ENCODE assay signal across 8 mouse cellular contexts in the genomic region with DNA sequence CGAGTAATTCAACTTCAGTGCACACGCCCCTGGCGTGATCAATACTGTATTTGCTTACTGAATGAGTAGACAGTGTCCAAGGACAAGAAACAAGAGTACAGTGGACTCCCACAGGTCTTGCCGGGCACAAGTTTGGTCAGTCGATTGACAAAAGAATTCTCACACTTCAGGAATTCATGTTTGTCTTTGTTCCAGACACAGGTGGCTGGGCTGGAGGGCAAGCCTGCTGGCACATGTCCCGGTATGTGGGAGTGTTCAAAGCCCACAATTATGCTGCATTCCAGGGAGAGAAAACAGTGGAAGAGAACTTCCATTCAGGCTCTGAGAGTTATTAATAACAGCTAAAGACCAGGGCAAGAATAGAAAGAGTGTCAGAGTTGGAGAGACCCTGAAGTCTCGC. TPM values are rescaled to one million over a fixed set of nuclear protein-coding genes. Genes with fewer than 3 reads are reported as not detected.
DNase-seq lines count a peak whose midpoint lies in the region; ATAC-seq and TF ChIP-seq lines count a peak whose summit lies in the region.

No protein-coding gene starts in this region.

- peak; percentile 50; the same call in 1 of the 2 replicates for ATAC-seq in embryonic facial prominence, embryonic 13.5 days (ENCODE audit: insufficient number of reproducible peaks, insufficient read depth, low FRiP score, low TSS enrichment, low read depth)
- ATAC-seq in intestine, embryonic 15.5 days: peak; percentile 63

- H3K36me3 ChIP-seq in liver, adult 2 months (ENCODE audit: control insufficient read depth, insufficient read depth, low read length): no peaks in the 10 kb centered on the region
- no peaks in the 10 kb centered on the region for H3K36me3 ChIP-seq in embryonic facial prominence, embryonic 13.5 days
- no peaks in the 10 kb centered on the region for H3K36me3 ChIP-seq in intestine, embryonic 15.5 days

- TF ChIP-seq POLR2A in liver, adult 2 months (IDR thresholded peaks at IDR 0.05; ENCODE audit: extremely low read depth, insufficient read depth, low read length): no peak

- no peak overlapping the region for H3K4me3 ChIP-seq in liver, adult 2 months (ENCODE audit: insufficient read depth, low read depth, low read length)
- no peak overlapping the region for H3K4me3 ChIP-seq in embryonic facial prominence, embryonic 13.5 days
- H3K4me3 ChIP-seq in intestine, embryonic 15.5 days (replicated peaks): no peak overlapping the region
- H3K4me3 ChIP-seq in layer of hippocampus, adult 2 months: no peak overlapping the region

- H3K27ac ChIP-seq in liver, adult 2 months (replicated peaks; ENCODE audit: insufficient read depth, low read depth, low read length): peak overlapping the region; percentile 50
- H3K27ac ChIP-seq in embryonic facial prominence, embryonic 13.5 days: peak overlapping the region; percentile 86
- peak overlapping the region; percentile 51 for H3K27ac ChIP-seq in intestine, embryonic 15.5 days
- H3K27ac ChIP-seq in layer of hippocampus, adult 2 months: no peak overlapping the region

- H3K79me2 ChIP-seq in liver, adult 2 months (ENCODE audit: control insufficient read depth, insufficient read depth, low read length): no peaks in the 10 kb centered on the region

- peaks cover 26% of the 10 kb centered on the region for H3K4me1 ChIP-seq in liver, adult 2 months (ENCODE audit: control insufficient read depth, insufficient read depth, low read length)
- peaks cover 33% of the 10 kb centered on the region for H3K4me1 ChIP-seq in embryonic facial prominence, embryonic 13.5 days
- H3K4me1 ChIP-seq in intestine, embryonic 15.5 days (replicated peaks): peaks cover 27% of the 10 kb centered on the region

- WGBS in liver, adult 2 months: 19% methylated on average over 7 of the region's 7 CpGs
- 29% methylated on average over 7 of the region's 7 CpGs for WGBS in embryonic facial prominence, embryonic 13.5 days
- 36% methylated on average over 7 of the region's 7 CpGs for WGBS in intestine, embryonic 15.5 days

- H3K9ac ChIP-seq in liver, adult 2 months (ENCODE audit: low read depth, low read length): no peak overlapping the region
- no peak overlapping the region for H3K9ac ChIP-seq in embryonic facial prominence, embryonic 13.5 days
- no peak overlapping the region for H3K9ac ChIP-seq in intestine, embryonic 15.5 days

- no peak for TF ChIP-seq CTCF in liver, adult 2 months (IDR thresholded peaks at IDR 0.05; ENCODE audit: low read depth, low read length)
- no peak for TF ChIP-seq CTCF in layer of hippocampus, adult 2 months (conservative IDR thresholded peaks at IDR 0.05)

- no peaks in the 10 kb centered on the region for H3K9me3 ChIP-seq in embryonic facial prominence, embryonic 13.5 days
- no peaks in the 10 kb centered on the region for H3K9me3 ChIP-seq in intestine, embryonic 15.5 days

- no peak overlapping the region for H3K4me2 ChIP-seq in embryonic facial prominence, embryonic 13.5 days
- H3K4me2 ChIP-seq in intestine, embryonic 15.5 days (replicated peaks): no peak overlapping the region

- DNase-seq in liver, adult 2 months (ENCODE audit: extremely low read depth, low read depth, low spot score): peak; percentile 79
- no peak for DNase-seq in liver
- DNase-seq in lung, adult 18-20 months: peak; percentile 88 to 90
- peak; percentile 68 to 69 for DNase-seq in urinary bladder, postnatal 4 days (ENCODE audit: low spot score in 2 of 2)
- no peak for DNase-seq in layer of hippocampus, adult 2 months (ENCODE audit: low spot score in 2 of 2)
- no peak for DNase-seq in thymus, postnatal 10 days (ENCODE audit: low spot score in 2 of 2)

- H3K27me3 ChIP-seq in liver, adult 2 months (ENCODE audit: control insufficient read depth, insufficient read depth, low read length): no peaks in the 10 kb centered on the region
- H3K27me3 ChIP-seq in embryonic facial prominence, embryonic 13.5 days: no peaks in the 10 kb centered on the region
- H3K27me3 ChIP-seq in intestine, embryonic 15.5 days (replicated peaks): no peaks in the 10 kb centered on the region

RNA-seq across cellular contexts. Expression of a gene that starts 6.0 kb away (rescaled TPM):
- 0.28 and 0.34 TPM in 2 replicates for total RNA-seq in liver, adult 2 months (2014; rRNA removed)
- 0.19 and 0.27 TPM in 2 replicates for polyA plus RNA-seq in liver, adult 2 months (2012; rRNA removed)
- polyA plus RNA-seq in embryonic facial prominence, embryonic 13.5 days (2015; fragmentation: Nextera tagmentation; extraction: Ambion mirVana): 1.2 and 1.3 TPM in 2 replicates
- 0.40 and 0.86 TPM in 2 replicates for polyA plus RNA-seq in intestine, embryonic 15.5 days (2015; fragmentation: Nextera tagmentation; extraction: Ambion mirVana)
- under 1 TPM in 1 of 2 experiments, not detected in 1; 0.15 TPM for total RNA-seq in layer of hippocampus, adult 2 months (2021)

RNA-seq across cellular contexts. Expression of a gene that starts 34.8 kb away (rescaled TPM):
- 9.5 and 9.6 TPM in 2 replicates for total RNA-seq in liver, adult 2 months (2014; rRNA removed)
- polyA plus RNA-seq in liver, adult 2 months (2012; rRNA removed): 1.2 and 1.8 TPM in 2 replicates
- polyA plus RNA-seq in embryonic facial prominence, embryonic 13.5 days (2015; fragmentation: Nextera tagmentation; extraction: Ambion mirVana): 7.9 and 9.3 TPM in 2 replicates
- 4.4 and 5.0 TPM in 2 replicates for polyA plus RNA-seq in intestine, embryonic 15.5 days (2015; fragmentation: Nextera tagmentation; extraction: Ambion mirVana)
- total RNA-seq in layer of hippocampus, adult 2 months (2021): 10 to 100 TPM; 23.9 to 28.0 TPM

RNA-seq across cellular contexts. Expression of a gene that starts 35.2 kb away (rescaled TPM):
- total RNA-seq in liver, adult 2 months (2014; rRNA removed): 9.4 and 17.0 TPM in 2 replicates
- polyA plus RNA-seq in liver, adult 2 months (2012; rRNA removed): 1.5 and 2.0 TPM in 2 replicates
- polyA plus RNA-seq in embryonic facial prominence, embryonic 13.5 days (2015; fragmentation: Nextera tagmentation; extraction: Ambion mirVana): not detected in 2 replicates
- polyA plus RNA-seq in intestine, embryonic 15.5 days (2015; fragmentation: Nextera tagmentation; extraction: Ambion mirVana): not detected in 2 replicates
- total RNA-seq in layer of hippocampus, adult 2 months (2021): 10 to 100 TPM in 1 of 2 experiments, 1 to 10 TPM in 1; 8.0 to 12.9 TPM

Comparison
In these comparisons a context has a peak if more than half of its experiments do, and no peak if none do; other contexts are left out.
1. DNase-seq: peak in liver, adult 2 months (single experiment), lung, adult 18-20 months (2 of 2) and urinary bladder, postnatal 4 days (2 of 2); none in liver (single experiment), layer of hippocampus, adult 2 months (0 of 2) and thymus, postnatal 10 days (0 of 2).